Mouse (Mus musculus): ENCODE results near the gene Paqr7. TPM values are rescaled to one million over a fixed set of nuclear protein-coding genes. Genes with fewer than 3 reads are reported as not detected.
A peak's percentile ranks its signal among the peaks of the same experiment; 100 is the strongest.

Gene Paqr7
- polyA plus RNA-seq, 1 experiment from 2014 or later, result 12.8 TPM

GRCm38 (mm10) chr4:134506713-134507112 is 10.2 kb downstream of the Paqr7 start:
- no peak overlapping the region for H3K4me2 ChIP-seq (replicated peaks)
- no peaks in the 10 kb centered on the region for H3K27me3 ChIP-seq
- H3K36me3 ChIP-seq, result peaks cover 12% of the 10 kb centered on the region
- H3K27ac ChIP-seq, result no peak overlapping the region
- no peak for ATAC-seq
- WGBS, result 87% methylated on average over 19 of the region's 19 CpGs
- H3K4me1 ChIP-seq (replicated peaks), result peaks cover 9% of the 10 kb centered on the region
- no peaks in the 10 kb centered on the region for H3K9me3 ChIP-seq
- H3K4me3 ChIP-seq (replicated peaks), result no peak overlapping the region
- H3K9ac ChIP-seq (replicated peaks), result no peak overlapping the region

GRCm38 (mm10) chr4:134510396-134510795 is 13.9 kb downstream of the Paqr7 start:
- H3K4me1 ChIP-seq (replicated peaks), result peaks cover 16% of the 10 kb centered on the region
- H3K4me3 ChIP-seq (replicated peaks), result peak overlapping the region; percentile 51; the same call in 1 of the 2 replicates
- peaks cover 12% of the 10 kb centered on the region for H3K36me3 ChIP-seq
- H3K27ac ChIP-seq, result no peak overlapping the region
- 77% methylated on average over 4 of the region's 4 CpGs for WGBS
- no peak overlapping the region for H3K9ac ChIP-seq (replicated peaks)
- H3K9me3 ChIP-seq, result no peaks in the 10 kb centered on the region
- peak overlapping the region; percentile 83 for H3K4me2 ChIP-seq (replicated peaks)
- no peaks in the 10 kb centered on the region for H3K27me3 ChIP-seq
- peak; percentile 35 for ATAC-seq

GRCm38 (mm10) chr4:134510845-134511411 is 14.4 kb downstream of the Paqr7 start, which contains the start of gene Aunip:
TSS of gene Aunip (plus strand) at chr4:134510999.
- ATAC-seq, result peak; percentile 96
- H3K9ac ChIP-seq (replicated peaks), result peak within 1 kb of the TSS; percentile 57
- no peaks in the 10 kb centered on the region for H3K27me3 ChIP-seq
- under 1% methylated on average over 40 of the region's 42 CpGs for WGBS
- H3K4me3 ChIP-seq (replicated peaks), result peak within 1 kb of the TSS; percentile 51
- H3K36me3 ChIP-seq, result peaks cover 12% of the 10 kb centered on the region
- no peaks in the 10 kb centered on the region for H3K9me3 ChIP-seq
- H3K27ac ChIP-seq, result no peak within 1 kb of the TSS
- H3K4me1 ChIP-seq (replicated peaks), result peaks cover 16% of the 10 kb centered on the region
- H3K4me2 ChIP-seq (replicated peaks), result peak within 1 kb of the TSS; percentile 83

- Histone ChIP-seq H3K9me3 (no peaks in the 10 kb centered on the region), H3K4me2 (replicated peaks) (peak overlapping the region; percentile 83), H3K27ac (no peak overlapping the region), H3K36me3 (peaks cover 10% of the 10 kb centered on the region), H3K4me3 (replicated peaks) (peak overlapping the region; percentile 51), H3K4me1 (replicated peaks) (peaks cover 16% of the 10 kb centered on the region), H3K9ac (replicated peaks) (no peak overlapping the region), H3K27me3 (no peaks in the 10 kb centered on the region)
- WGBS, result 77% methylated on average over 6 of the region's 6 CpGs
- no peak for ATAC-seq
Observed at GRCm38 (mm10) chr4:134511730-134512129, 15.2 kb downstream of the Paqr7 start.

GRCm38 (mm10) chr4:134512798-134513197 is 16.3 kb downstream of the Paqr7 start:
- H3K4me2 ChIP-seq (replicated peaks), result 0 out of 2 replicates have a peak overlapping the region, but pooled peaks have one; percentile 16
- H3K36me3 ChIP-seq, result peaks cover 3% of the 10 kb centered on the region; the same call in 1 of the 2 replicates
- H3K27me3 ChIP-seq, result no peaks in the 10 kb centered on the region
- WGBS, result 28% methylated on average over 15 of the region's 15 CpGs
- H3K27ac ChIP-seq, result no peak overlapping the region
- ATAC-seq, result no peak
- H3K9me3 ChIP-seq, result no peaks in the 10 kb centered on the region
- peaks cover 16% of the 10 kb centered on the region for H3K4me1 ChIP-seq (replicated peaks)
- H3K9ac ChIP-seq (replicated peaks), result no peak overlapping the region
- 0 out of 2 replicates have a peak overlapping the region, but pooled peaks have one; percentile 1 for H3K4me3 ChIP-seq (replicated peaks)

- Histone ChIP-seq H3K27ac (no peak overlapping the region), H3K9ac (replicated peaks) (no peak overlapping the region; the same call in 1 of the 2 replicates), H3K4me3 (replicated peaks) (no peak overlapping the region), H3K4me1 (replicated peaks) (peaks cover 16% of the 10 kb centered on the region), H3K36me3 (no peaks in the 10 kb centered on the region), H3K9me3 (no peaks in the 10 kb centered on the region), H3K4me2 (replicated peaks) (no peak overlapping the region), H3K27me3 (no peaks in the 10 kb centered on the region)
- no peak for ATAC-seq
- 94% methylated on average over 11 of the region's 11 CpGs for whole genome bisulfite sequencing
Observed at GRCm38 (mm10) chr4:134514309-134514930, 17.9 kb downstream of the Paqr7 start.

GRCm38 (mm10) chr4:134515614-134516013 is 19.1 kb downstream of the Paqr7 start:
- Histone ChIP-seq H3K27ac (no peak overlapping the region), H3K4me3 (replicated peaks) (no peak overlapping the region), H3K27me3 (no peaks in the 10 kb centered on the region), H3K4me2 (replicated peaks) (no peak overlapping the region), H3K4me1 (replicated peaks) (peaks cover 16% of the 10 kb centered on the region), H3K9me3 (no peaks in the 10 kb centered on the region), H3K9ac (replicated peaks) (no peak overlapping the region), H3K36me3 (no peaks in the 10 kb centered on the region)
- no peak for ATAC-seq
- WGBS, result 82% methylated on average over 7 of the region's 7 CpGs

- Histone ChIP-seq H3K9ac (replicated peaks) (no peak overlapping the region), H3K36me3 (0 out of 2 replicates have a peak, but pooled peaks cover 6% of the 10 kb centered on the region), H3K27ac (no peak overlapping the region), H3K4me2 (replicated peaks) (no peak overlapping the region), H3K4me3 (replicated peaks) (no peak overlapping the region), H3K4me1 (replicated peaks) (peaks cover 5% of the 10 kb centered on the region), H3K27me3 (no peaks in the 10 kb centered on the region), H3K9me3 (no peaks in the 10 kb centered on the region)
- no peak for ATAC-seq
- WGBS, result 87% methylated on average over 8 of the region's 8 CpGs
Observed at GRCm38 (mm10) chr4:134516981-134517380, 20.5 kb downstream of the Paqr7 start.

GRCm38 (mm10) chr4:134517719-134518118 is 21.2 kb downstream of the Paqr7 start:
- Histone ChIP-seq H3K4me2 (replicated peaks) (no peak overlapping the region), H3K9me3 (no peaks in the 10 kb centered on the region), H3K27me3 (no peaks in the 10 kb centered on the region), H3K27ac (no peak overlapping the region), H3K4me3 (replicated peaks) (no peak overlapping the region), H3K4me1 (replicated peaks) (peaks cover 1% of the 10 kb centered on the region), H3K36me3 (0 out of 2 replicates have a peak, but pooled peaks cover 6% of the 10 kb centered on the region), H3K9ac (replicated peaks) (no peak overlapping the region)
- ATAC-seq, result no peak
- 90% methylated on average over 10 of the region's 10 CpGs for WGBS

- no peak overlapping the region for H3K27ac ChIP-seq
- WGBS, result 94% methylated on average over 4 of the region's 4 CpGs
- H3K4me1 ChIP-seq (replicated peaks), result no peaks in the 10 kb centered on the region
- H3K9me3 ChIP-seq, result no peaks in the 10 kb centered on the region
- H3K9ac ChIP-seq (replicated peaks), result no peak overlapping the region
- H3K27me3 ChIP-seq, result no peaks in the 10 kb centered on the region
- H3K36me3 ChIP-seq, result 0 out of 2 replicates have a peak, but pooled peaks cover 12% of the 10 kb centered on the region
- H3K4me2 ChIP-seq (replicated peaks), result no peak overlapping the region
- H3K4me3 ChIP-seq (replicated peaks), result no peak overlapping the region
- no peak for ATAC-seq
Observed at GRCm38 (mm10) chr4:134518541-134518940, 22.0 kb downstream of the Paqr7 start.

- H3K9ac ChIP-seq (replicated peaks), result no peak overlapping the region
- no peak overlapping the region for H3K4me3 ChIP-seq (replicated peaks)
- H3K9me3 ChIP-seq, result no peaks in the 10 kb centered on the region
- H3K27ac ChIP-seq, result no peak overlapping the region
- no peak for ATAC-seq
- H3K27me3 ChIP-seq, result no peaks in the 10 kb centered on the region
- peaks cover 19% of the 10 kb centered on the region for H3K36me3 ChIP-seq
- no peaks in the 10 kb centered on the region for H3K4me1 ChIP-seq (replicated peaks)
- H3K4me2 ChIP-seq (replicated peaks), result no peak overlapping the region
Observed at GRCm38 (mm10) chr4:134519281-134519680, 22.8 kb downstream of the Paqr7 start.

- Histone ChIP-seq H3K4me1 (replicated peaks) (no peaks in the 10 kb centered on the region), H3K4me3 (replicated peaks) (no peak overlapping the region), H3K9me3 (no peaks in the 10 kb centered on the region), H3K27ac (no peak overlapping the region), H3K4me2 (replicated peaks) (no peak overlapping the region), H3K27me3 (no peaks in the 10 kb centered on the region), H3K9ac (replicated peaks) (no peak overlapping the region), H3K36me3 (peaks cover 58% of the 10 kb centered on the region)
- 93% methylated on average over 4 of the region's 4 CpGs for WGBS
- ATAC-seq, result no peak
Observed at GRCm38 (mm10) chr4:134523447-134523846, 26.9 kb downstream of the Paqr7 start.
